Mouse (Mus musculus): ENCODE data around the gene Wdr62. TPM values are rescaled to one million over a fixed set of nuclear protein-coding genes. Genes with fewer than 3 reads are reported as not detected.

Gene Wdr62
- total RNA-seq (2014; rRNA removed) (2.0 and 3.2 TPM in 2 replicates), polyA plus RNA-seq (2015; fragmentation: Nextera tagmentation; extraction: Ambion mirVana) (2.7 and 2.9 TPM in 2 replicates)

DNA sequence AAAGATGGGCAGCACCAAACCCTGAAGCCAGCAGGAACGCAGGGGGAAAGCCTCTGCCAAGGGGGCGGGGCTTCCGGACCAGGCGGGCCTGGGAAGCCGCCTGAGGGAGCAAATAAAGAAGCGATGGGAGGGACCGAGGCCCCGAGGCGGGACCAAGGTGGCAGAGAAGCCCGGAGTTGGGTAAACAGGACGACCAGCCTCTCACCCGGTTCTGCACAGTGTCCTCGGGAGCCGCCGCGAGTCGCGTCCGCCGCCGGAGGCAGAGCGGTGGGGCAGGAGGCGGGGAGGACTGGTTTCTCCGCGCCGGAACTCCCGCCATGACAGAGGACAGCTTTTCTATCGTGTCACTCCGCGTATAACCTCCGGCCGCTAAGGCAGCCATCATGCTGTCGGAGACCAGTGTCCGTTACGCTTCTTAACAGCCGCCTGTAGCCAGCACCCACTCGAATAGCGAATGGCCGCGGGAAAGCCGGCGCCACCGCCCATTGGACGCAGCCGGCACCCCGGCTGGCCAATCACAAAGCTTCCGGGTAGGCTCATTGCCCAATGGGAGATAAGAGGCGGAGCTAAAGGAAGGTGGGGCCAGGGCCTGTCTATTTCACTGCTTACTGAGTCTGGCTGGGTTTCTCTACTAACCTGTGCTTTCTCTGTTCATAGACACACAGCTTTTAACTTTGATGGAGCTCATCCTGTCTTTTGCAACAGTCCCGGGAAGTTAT lies at the start of gene Wdr62, which contains the start of gene Thap8:
Gene Wdr62, minus strand, starts transcription at position 469 of the 719 bp plus-strand sequence.
Gene Thap8, plus strand, starts transcription at position 144 of the 719 bp plus-strand sequence.
- H3K9me3 ChIP-seq (ENCODE audit: low read length) = no peaks in the 10 kb centered on the region
- peak within 1 kb of the TSS; percentile 86 for H3K4me2 ChIP-seq (ENCODE audit: low read depth)
- ATAC-seq (peak; percentile 97), DNase-seq (peak; percentile 97)
- WGBS = under 1% methylated on average over 49 of the region's 49 CpGs
- H3K9ac ChIP-seq = peak within 1 kb of the TSS; percentile 65
- no peak for TF ChIP-seq CTCF (IDR thresholded peaks at IDR 0.05; ENCODE audit: low read depth)
- no peaks in the 10 kb centered on the region for H3K27me3 ChIP-seq (ENCODE audit: insufficient read depth, low read length)
- H3K4me1 ChIP-seq (ENCODE audit: insufficient read depth) = 0 out of 2 replicates have a peak, but pooled peaks cover 4% of the 10 kb centered on the region
- peak within 1 kb of the TSS; percentile 99 for H3K27ac ChIP-seq (ENCODE audit: low read depth, low read length)
- peak within 1 kb of the TSS; percentile 69 for H3K4me3 ChIP-seq (ENCODE audit: low read depth, low read length)
- H3K36me3 ChIP-seq (ENCODE audit: insufficient read depth) = no peaks in the 10 kb centered on the region

DNA sequence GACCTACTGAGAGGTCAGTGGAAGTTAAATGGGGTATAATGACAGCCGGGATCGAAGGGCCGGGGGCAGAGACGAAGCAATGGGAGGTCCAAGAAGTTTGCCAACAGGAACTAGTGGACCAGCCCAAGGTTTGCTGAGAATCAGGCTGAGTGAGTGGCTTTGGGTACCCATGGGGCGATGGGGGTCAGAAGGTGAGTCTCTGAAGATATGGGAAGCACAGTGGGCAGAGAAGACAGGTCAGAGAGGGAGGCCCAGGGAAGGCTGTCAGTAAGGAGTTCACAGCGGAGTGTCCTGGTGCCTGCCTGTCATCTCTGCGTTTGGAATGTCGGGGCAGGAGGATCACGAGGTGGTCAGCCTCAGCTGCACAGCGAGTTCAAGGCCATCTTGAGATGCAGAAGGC lies 48.2 kb upstream of the Wdr62 start:
- Histone ChIP-seq H3K27ac (ENCODE audit: low read depth, low read length) (no peak overlapping the region), H3K9me3 (ENCODE audit: low read length) (no peaks in the 10 kb centered on the region), H3K4me3 (ENCODE audit: low read depth, low read length) (no peak overlapping the region), H3K4me1 (ENCODE audit: insufficient read depth) (peaks cover 3% of the 10 kb centered on the region; the same call in 1 of the 2 replicates), H3K9ac (no peak overlapping the region), H3K27me3 (ENCODE audit: insufficient read depth, low read length) (no peaks in the 10 kb centered on the region), H3K4me2 (ENCODE audit: low read depth) (no peak overlapping the region), H3K36me3 (ENCODE audit: insufficient read depth) (no peaks in the 10 kb centered on the region)
- WGBS = 53% methylated on average over 10 of the region's 10 CpGs
- ATAC-seq (no peak), DNase-seq (no peak)
- TF ChIP-seq CTCF (IDR thresholded peaks at IDR 0.05; ENCODE audit: low read depth) = no peak

GRCm38 (mm10) chr7:30327140-30327539 lies 46.9 kb upstream of the Wdr62 start:
- TF ChIP-seq CTCF (IDR thresholded peaks at IDR 0.05; ENCODE audit: low read depth) = no peak
- Histone ChIP-seq H3K9me3 (ENCODE audit: low read length) (no peaks in the 10 kb centered on the region), H3K27me3 (ENCODE audit: insufficient read depth, low read length) (no peaks in the 10 kb centered on the region), H3K4me3 (ENCODE audit: low read depth, low read length) (no peak overlapping the region), H3K4me2 (ENCODE audit: low read depth) (no peak overlapping the region), H3K4me1 (ENCODE audit: insufficient read depth) (peaks cover 3% of the 10 kb centered on the region), H3K27ac (ENCODE audit: low read depth, low read length) (no peak overlapping the region), H3K36me3 (ENCODE audit: insufficient read depth) (no peaks in the 10 kb centered on the region), H3K9ac (no peak overlapping the region)
- ATAC-seq = no peak
- 55% methylated on average over 15 of the region's 15 CpGs for WGBS
- DNase-seq = no peak

DNA sequence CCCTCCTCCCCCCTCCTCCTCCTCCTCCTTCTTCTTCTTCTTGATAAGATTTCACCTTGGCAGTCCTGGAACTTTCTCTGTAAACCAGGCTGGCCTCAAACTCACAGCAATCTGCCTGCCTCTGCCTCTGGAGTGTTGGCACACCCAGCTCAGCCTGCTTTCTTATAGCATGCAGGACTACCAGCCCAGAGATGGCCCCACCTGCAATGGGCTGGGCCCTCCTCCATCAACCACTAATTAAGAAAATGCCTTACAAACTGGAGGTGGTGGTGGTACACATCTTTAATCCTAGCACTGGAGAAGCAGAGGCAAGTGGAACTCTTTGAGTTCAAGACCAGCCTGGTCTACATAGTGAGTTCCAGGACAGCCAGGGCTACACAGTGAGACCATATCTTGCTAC lies 46.2 kb upstream of the Wdr62 start:
- no peak for TF ChIP-seq CTCF (IDR thresholded peaks at IDR 0.05; ENCODE audit: low read depth)
- H3K4me1 ChIP-seq (ENCODE audit: insufficient read depth) = peaks cover under 1% of the 10 kb centered on the region
- H3K9ac ChIP-seq = no peak overlapping the region
- H3K27ac ChIP-seq (ENCODE audit: low read depth, low read length) = no peak overlapping the region
- H3K27me3 ChIP-seq (ENCODE audit: insufficient read depth, low read length) = no peaks in the 10 kb centered on the region
- ATAC-seq (no peak), DNase-seq (no peak)
- H3K4me2 ChIP-seq (ENCODE audit: low read depth) = no peak overlapping the region
- H3K4me3 ChIP-seq (ENCODE audit: low read depth, low read length) = no peak overlapping the region
- no peaks in the 10 kb centered on the region for H3K36me3 ChIP-seq (ENCODE audit: insufficient read depth)
- no peaks in the 10 kb centered on the region for H3K9me3 ChIP-seq (ENCODE audit: low read length)

DNA sequence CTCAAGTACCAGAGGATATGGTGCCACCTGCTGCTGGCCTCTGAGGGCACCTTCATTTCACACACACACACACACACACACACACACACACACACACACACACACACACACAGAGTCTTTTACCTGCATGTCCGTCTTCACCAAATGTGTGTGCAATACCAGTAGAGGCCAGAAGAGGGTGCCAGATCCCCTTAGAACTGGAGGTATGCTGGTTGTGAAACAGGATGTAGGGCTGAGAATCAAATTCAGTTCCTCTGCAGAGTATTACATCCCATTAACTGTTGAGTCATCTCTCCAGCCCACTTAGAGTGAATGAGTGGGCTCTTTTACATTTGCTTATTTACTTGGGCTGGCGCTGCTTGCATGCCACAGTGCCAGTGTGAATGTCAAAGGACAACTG lies 45.1 kb upstream of the Wdr62 start:
- ATAC-seq = no peak
- Histone ChIP-seq H3K36me3 (ENCODE audit: insufficient read depth) (no peaks in the 10 kb centered on the region), H3K4me1 (ENCODE audit: insufficient read depth) (peaks cover 7% of the 10 kb centered on the region), H3K9ac (no peak overlapping the region), H3K27ac (ENCODE audit: low read depth, low read length) (no peak overlapping the region), H3K4me3 (ENCODE audit: low read depth, low read length) (no peak overlapping the region), H3K4me2 (ENCODE audit: low read depth) (no peak overlapping the region), H3K27me3 (ENCODE audit: insufficient read depth, low read length) (no peaks in the 10 kb centered on the region), H3K9me3 (ENCODE audit: low read length) (no peaks in the 10 kb centered on the region)
- TF ChIP-seq CTCF (IDR thresholded peaks at IDR 0.05; ENCODE audit: low read depth) = peak; percentile 67
- DNase-seq = no peak
- WGBS = 49% methylated on average over 2 of the region's 2 CpGs

DNA sequence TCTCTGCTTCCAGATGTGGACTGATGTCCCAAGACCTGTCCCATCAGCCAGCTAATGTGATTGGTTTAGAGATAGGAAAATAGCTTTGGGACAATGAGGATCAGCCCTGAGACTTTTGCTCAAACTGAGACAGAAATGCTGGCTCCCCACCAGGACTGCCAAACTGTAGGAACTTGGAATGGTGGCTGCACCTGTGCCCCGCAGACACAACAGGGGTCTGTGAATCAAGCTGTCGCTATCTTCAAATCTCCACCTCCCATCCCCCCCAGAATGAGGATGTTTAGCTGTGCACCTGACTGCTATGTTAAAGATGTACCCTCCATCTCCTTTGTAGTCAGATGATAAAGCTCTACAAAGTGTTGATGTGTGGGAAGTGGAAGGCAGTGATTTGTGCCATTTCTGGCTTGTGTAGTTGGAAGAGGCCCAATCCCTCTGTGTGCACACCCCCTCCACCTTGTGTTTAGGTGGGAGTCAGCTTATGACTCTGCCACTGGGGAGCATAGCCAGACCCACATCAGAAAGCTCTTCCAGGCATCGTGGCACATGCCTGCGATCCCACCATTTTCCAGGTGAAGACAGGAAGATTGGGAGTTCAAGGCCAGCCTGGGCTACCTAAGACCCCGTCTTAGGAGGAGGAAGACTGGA lies 44.2 kb upstream of the Wdr62 start:
- DNase-seq (no peak), ATAC-seq (no peak)
- Histone ChIP-seq H3K27ac (ENCODE audit: low read depth, low read length) (no peak overlapping the region), H3K9me3 (ENCODE audit: low read length) (no peaks in the 10 kb centered on the region), H3K27me3 (ENCODE audit: insufficient read depth, low read length) (no peaks in the 10 kb centered on the region), H3K36me3 (ENCODE audit: insufficient read depth) (no peaks in the 10 kb centered on the region), H3K4me3 (ENCODE audit: low read depth, low read length) (no peak overlapping the region), H3K4me1 (ENCODE audit: insufficient read depth) (peaks cover 7% of the 10 kb centered on the region), H3K9ac (no peak overlapping the region), H3K4me2 (ENCODE audit: low read depth) (no peak overlapping the region)
- WGBS = 86% methylated on average over 5 of the region's 5 CpGs
- TF ChIP-seq CTCF (IDR thresholded peaks at IDR 0.05; ENCODE audit: low read depth) = no peak

GRCm38 (mm10) chr7:30323795-30324194 lies 43.6 kb upstream of the Wdr62 start, which contains the start of gene Sdhaf1:
Gene Sdhaf1, minus strand, starts transcription at chr7:30323895.
- no peak for TF ChIP-seq CTCF (IDR thresholded peaks at IDR 0.05; ENCODE audit: low read depth)
- H3K9ac ChIP-seq = no peak within 1 kb of the TSS
- 72% methylated on average over 3 of the region's 3 CpGs for WGBS
- ATAC-seq = no peak
- no peak for DNase-seq
- H3K4me3 ChIP-seq (ENCODE audit: low read depth, low read length) = no peak within 1 kb of the TSS
- H3K27me3 ChIP-seq (ENCODE audit: insufficient read depth, low read length) = no peaks in the 10 kb centered on the region
- H3K4me1 ChIP-seq (ENCODE audit: insufficient read depth) = peaks cover 7% of the 10 kb centered on the region
- no peak within 1 kb of the TSS for H3K27ac ChIP-seq (ENCODE audit: low read depth, low read length)
- H3K36me3 ChIP-seq (ENCODE audit: insufficient read depth) = no peaks in the 10 kb centered on the region
- no peaks in the 10 kb centered on the region for H3K9me3 ChIP-seq (ENCODE audit: low read length)
- H3K4me2 ChIP-seq (ENCODE audit: low read depth) = peak within 1 kb of the TSS; percentile 80; the same call in 1 of the 2 replicates
